Mouse (Mus musculus) kidney, postnatal 25 days (tissue): ENCODE measurements at regions not wholly inside any gene's neighbourhood (a gene's known extent, or its start where the extent isn't known, plus 50 kb on each side); places are given as distances from the start of the nearest gene placed in this dataset.
A peak's percentile ranks its signal among the peaks of the same experiment; 100 is the strongest.
"Not testable (repeated sequence)": the region's sequence is repeated elsewhere in the genome, so short reads cannot be mapped to it uniquely, and the experiment has no call there.

Source experiments
- DNase-seq, 2 experiments: peaks; one replicate each; pipeline ENCODE4 v3.0.0; 2021; ENCODE audit warnings: mixed read lengths in 2 of 2

GRCm38 (mm10) chr4:105844675-105845466, 55.2 kb downstream of the Gm12728 start:
- DNase-seq: no peak

- DNase-seq: not testable (repeated sequence)
Measured at GRCm38 (mm10) chr4:105845998-105846989, 56.6 kb downstream of the Gm12728 start.

GRCm38 (mm10) chr4:105853086-105853485, 63.4 kb downstream of the Gm12728 start:
- DNase-seq: no peak

GRCm38 (mm10) chr4:105859052-105859864, 69.6 kb downstream of the Gm12728 start:
- DNase-seq: peak in 1 of 2 experiments; percentile 48

- DNase-seq: no peak
Measured at GRCm38 (mm10) chr4:105860930-105861653, 71.4 kb downstream of the Gm12728 start.

- no peak for DNase-seq
Measured at GRCm38 (mm10) chr4:105861654-105862037, 72.0 kb downstream of the Gm12728 start.

- DNase-seq: no peak
Measured at GRCm38 (mm10) chr4:105870512-105870911, 80.8 kb downstream of the Gm12728 start.

- no peak for DNase-seq
Measured at GRCm38 (mm10) chr4:105877246-105877645, 87.6 kb downstream of the Gm12728 start.

- DNase-seq: no peak
Measured at GRCm38 (mm10) chr4:105879891-105880290, 90.2 kb downstream of the Gm12728 start.

- DNase-seq: no peak
Measured at GRCm38 (mm10) chr4:105884791-105885190, 95.1 kb downstream of the Gm12728 start.

GRCm38 (mm10) chr4:105891438-105891837, 101.8 kb downstream of the Gm12728 start:
- no peak for DNase-seq

GRCm38 (mm10) chr4:105892065-105892464, 102.4 kb downstream of the Gm12728 start:
- no peak for DNase-seq

- DNase-seq: no peak
Measured at GRCm38 (mm10) chr4:105895116-105895515, 105.4 kb downstream of the Gm12728 start.

GRCm38 (mm10) chr4:105898054-105898847, 108.6 kb downstream of the Gm12728 start:
- DNase-seq: no peak

GRCm38 (mm10) chr4:105904896-105905295, 115.2 kb downstream of the Gm12728 start:
- no peak for DNase-seq

GRCm38 (mm10) chr4:105906411-105906810, 116.7 kb downstream of the Gm12728 start:
- no peak for DNase-seq

- no peak for DNase-seq
Measured at GRCm38 (mm10) chr4:105907611-105908010, 117.9 kb downstream of the Gm12728 start.

- DNase-seq: no peak
Measured at GRCm38 (mm10) chr4:105908281-105908680, 118.6 kb downstream of the Gm12728 start.

- no peak for DNase-seq
Measured at GRCm38 (mm10) chr4:105909272-105909671, 119.6 kb downstream of the Gm12728 start.

GRCm38 (mm10) chr4:105910666-105911065, 121.0 kb downstream of the Gm12728 start:
- DNase-seq: no peak

- no peak for DNase-seq
Measured at GRCm38 (mm10) chr4:105911678-105912077, 122.0 kb downstream of the Gm12728 start.
